Mouse (Mus musculus): ENCODE results near the gene Hesx1. TPM values are rescaled to one million over a fixed set of nuclear protein-coding genes. Genes with fewer than 3 reads are reported as not detected.

The Hesx1 gene
- total RNA-seq, 2 experiments from 2014 or later, result not detected

Other genes with a start within 250 kb of the Hesx1 start
- not detected for gene Asb14, start 99.9 kb upstream of the Hesx1 start, total RNA-seq (2021)
- 10 to 100 TPM; 39.3 to 44.3 TPM for gene Appl1, start 23.2 kb upstream of the Hesx1 start, total RNA-seq (2021)
- 1 to 10 TPM; 2.9 to 3.4 TPM for gene Il17rd, start 44.5 kb downstream of the Hesx1 start, total RNA-seq (2021)
- 10 to 100 TPM; 29.9 to 44.1 TPM for gene Arhgef3, start 120.5 kb downstream of the Hesx1 start, total RNA-seq (2021)